ENCODE assay signal across 26 mouse cellular contexts in genomic region chr4:48552486-48553064, GRCm38 (mm10). TPM values are rescaled to one million over a fixed set of nuclear protein-coding genes. Genes with fewer than 3 reads are reported as not detected.
A peak's percentile ranks its signal among the peaks of the same experiment; 100 is the strongest.
DNase-seq lines count a peak whose midpoint lies in the region; ATAC-seq and TF ChIP-seq lines count a peak whose summit lies in the region.
"Had no signal": no experiment of that assay in that cellular context is flagged by ENCODE, and none has a peak within 500 bp of the region (broad histone marks: within the 10 kb centered on the region; RNA-seq: fewer than 3 reads in every experiment).

No protein-coding gene starts in this region.

- peak overlapping the region; percentile 50 for H3K4me3 ChIP-seq in E14TG2a.4 (replicated peaks; ENCODE audit: low read length)
- H3K4me3 ChIP-seq: erythroblast, embryonic 14.5 days; heart, adult 2 months; kidney, embryonic 15.5 days; megakaryocyte, embryonic 14.5 days; midbrain, embryonic 13.5 days had no signal

- peak; percentile 45 for ATAC-seq in megakaryocyte, adult 5-6 weeks (ENCODE audit: poor library complexity, severe bottlenecking)
- ATAC-seq: forebrain, postnatal 0 days; hindbrain, embryonic 16.5 days; midbrain, embryonic 13.5 days had no signal

- H3K4me1 ChIP-seq in E14TG2a.4 (replicated peaks; ENCODE audit: low read depth, low read length), result peaks cover 75% of the 10 kb centered on the region

- no peaks in the 10 kb centered on the region for H3K9me3 ChIP-seq in E14TG2a.4 (ENCODE audit: low read length)
- H3K9me3 ChIP-seq: kidney, embryonic 15.5 days; megakaryocyte, embryonic 14.5 days; midbrain, embryonic 13.5 days had no signal

- H3K36me3 ChIP-seq in E14TG2a.4 (ENCODE audit: insufficient read depth, low read length), result peaks cover 56% of the 10 kb centered on the region

- DNase-seq in layer of hippocampus, adult 9-11 months, result peak; percentile 34
- no peak for DNase-seq in layer of hippocampus, adult 9-10 months (ENCODE audit: low spot score)
- peak; percentile 74 for DNase-seq in R1 (ENCODE audit: low read depth, low spot score)
- DNase-seq in gastrocnemius, postnatal 25 days, result no peak
- DNase-seq in left cerebral cortex, adult 8-10 months (ENCODE audit: low spot score in 2 of 2), result no peak
- DNase-seq: adrenal gland, postnatal 25 days; cerebellum, adult 18-20 months; cerebellum, postnatal 10 days; forebrain, postnatal 0 days; gastrocnemius, postnatal 14 days; heart, adult 2 months; heart, postnatal 14 days; kidney, adult 18-20 months; kidney, postnatal 25 days; liver; lung, adult 2 months; lung, postnatal 14 days; thymus, adult 18-20 months; thymus, postnatal 36 days had no signal

- TF ChIP-seq CTCF in E14TG2a.4 (conservative IDR thresholded peaks at IDR 0.05; ENCODE audit: low read length), result no peak

- H3K27me3 ChIP-seq in E14TG2a.4 (ENCODE audit: insufficient read depth, low read length), result no peaks in the 10 kb centered on the region
- H3K27me3 ChIP-seq: kidney, embryonic 15.5 days; midbrain, embryonic 13.5 days had no signal

RNA-seq across cellular contexts. Expression of gene Msantd3, which starts 12.8 kb away (rescaled TPM):
- 22.9 and 31.8 TPM in 2 replicates for total RNA-seq in megakaryocyte, adult 5-6 weeks (2015)
- total RNA-seq in megakaryocyte, adult 5-6 weeks (2017), result 32.1 and 37.4 TPM in 2 replicates
- 10 to 100 TPM; 18.1 to 22.1 TPM for total RNA-seq in gastrocnemius, postnatal 25 days (2021)
- total RNA-seq in left cerebral cortex, adult 8-10 months (2022), result 10 to 100 TPM; 17.2 to 20.0 (median 18.9) TPM

RNA-seq across cellular contexts. Expression of gene Tmeff1, which starts 32.4 kb away (rescaled TPM):
- 0.09 and 0.41 TPM in 2 replicates for total RNA-seq in megakaryocyte, adult 5-6 weeks (2015)
- total RNA-seq in megakaryocyte, adult 5-6 weeks (2017), result 0.37 and 0.40 TPM in 2 replicates
- total RNA-seq in gastrocnemius, postnatal 25 days (2021), result 1 to 10 TPM in 1 of 2 experiments, under 1 TPM in 1; 0.20 to 2.3 TPM
- total RNA-seq in left cerebral cortex, adult 8-10 months (2022), result 100 to 1,000 TPM; 116 to 134 (median 123) TPM

Comparison
In these comparisons a context has a peak if more than half of its experiments do, and no peak if none do; other contexts are left out.
1. DNase-seq: peak in layer of hippocampus, adult 9-11 months (single experiment) and R1 (single experiment); none in layer of hippocampus, adult 9-10 months (single experiment), gastrocnemius, postnatal 25 days (single experiment) and left cerebral cortex, adult 8-10 months (0 of 2).
2. RNA of gene Tmeff1, which starts 32.4 kb away (total RNA-seq): 116 to 134 TPM in left cerebral cortex, adult 8-10 months; 0.20 to 2.3 TPM in gastrocnemius, postnatal 25 days and 0.09 to 0.41 TPM in megakaryocyte, adult 5-6 weeks; every median in the first group is over 10 times any median in the second.